Mouse (Mus musculus): Measurements from ENCODE around the gene Angel1. TPM values are rescaled to one million over a fixed set of nuclear protein-coding genes. Genes with fewer than 3 reads are reported as not detected.

The Angel1 gene
- total RNA-seq, 1 experiment from 2014 or later: 4.6 TPM

DNA sequence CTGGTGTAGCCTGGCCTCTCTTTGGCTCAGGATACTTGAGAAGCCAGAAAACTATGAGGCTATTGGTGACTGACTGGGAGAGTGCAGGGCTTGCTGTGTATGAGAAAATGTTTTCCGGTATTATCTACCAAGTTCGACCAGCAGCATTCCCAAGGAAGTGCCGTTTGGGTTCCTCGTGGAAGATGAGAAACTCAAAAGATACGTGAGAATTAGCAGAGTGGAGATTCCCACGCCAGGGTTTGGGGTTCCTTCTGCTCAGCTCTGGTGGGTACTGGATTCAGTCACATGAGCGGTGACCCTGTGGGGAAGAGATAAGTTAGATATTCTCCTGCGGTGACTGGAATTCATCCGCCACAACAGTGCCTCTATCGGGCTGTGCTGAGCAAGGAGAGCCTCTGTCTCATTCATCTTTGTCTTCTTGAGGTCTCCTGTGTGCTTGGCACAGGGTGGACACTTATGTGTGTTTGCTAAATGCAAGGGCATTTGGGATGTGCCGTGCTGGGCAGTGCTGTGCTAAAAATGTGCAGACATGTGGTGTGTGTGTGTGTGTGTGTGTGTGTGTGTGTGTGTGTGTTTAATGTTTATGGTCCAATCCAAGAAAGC, 45.6 kb downstream of the Angel1 start:
- ATAC-seq (replicated peaks; ENCODE audit: low read depth, poor library complexity, severe bottlenecking): peak; percentile 42

DNA sequence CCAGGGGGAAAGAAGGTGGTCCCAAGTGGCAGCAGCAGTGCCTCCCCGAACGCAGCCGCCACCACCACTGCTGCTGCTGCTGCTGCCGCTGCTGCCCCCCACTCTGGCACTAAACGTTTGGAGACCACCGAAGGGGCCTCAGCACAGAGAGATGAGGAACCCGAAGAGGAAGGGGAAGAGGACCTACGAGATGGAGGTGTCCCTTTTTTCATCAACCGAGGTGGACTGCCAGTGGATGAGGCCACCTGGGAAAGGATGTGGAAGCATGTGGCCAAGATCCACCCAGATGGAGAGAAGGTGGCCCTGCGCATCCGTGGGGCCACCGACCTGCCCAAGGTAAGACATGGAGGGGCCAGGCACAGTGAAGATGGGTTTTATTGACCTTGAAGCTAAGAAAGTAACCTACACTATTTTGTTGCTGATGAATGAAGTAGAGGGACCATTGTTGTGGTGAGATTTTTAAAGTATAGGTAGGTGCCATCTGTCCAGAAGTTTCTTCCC, 46.2 kb downstream of the Angel1 start:
- ATAC-seq (replicated peaks; ENCODE audit: low read depth, poor library complexity, severe bottlenecking): no peak

DNA sequence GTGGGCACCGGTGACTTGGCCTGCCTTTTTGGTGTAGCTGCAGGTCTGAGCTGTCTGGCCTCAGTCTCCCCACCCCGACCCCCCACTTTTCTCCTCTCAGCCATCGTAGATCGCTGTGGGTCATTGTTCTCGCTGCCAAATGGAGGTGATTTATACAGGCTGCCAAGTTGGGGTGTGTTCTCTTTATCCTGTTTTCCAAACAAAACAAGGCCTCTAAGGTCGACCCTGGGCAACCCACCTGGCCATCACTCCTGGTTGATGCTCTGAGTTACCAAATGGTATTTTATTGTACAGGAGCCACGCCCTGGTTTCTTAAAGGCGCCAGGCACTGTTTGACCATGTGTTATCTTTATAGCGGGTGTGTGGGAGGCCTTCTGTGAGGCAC, 46.7 kb downstream of the Angel1 start:
- ATAC-seq (replicated peaks; ENCODE audit: low read depth, poor library complexity, severe bottlenecking): no peak

DNA sequence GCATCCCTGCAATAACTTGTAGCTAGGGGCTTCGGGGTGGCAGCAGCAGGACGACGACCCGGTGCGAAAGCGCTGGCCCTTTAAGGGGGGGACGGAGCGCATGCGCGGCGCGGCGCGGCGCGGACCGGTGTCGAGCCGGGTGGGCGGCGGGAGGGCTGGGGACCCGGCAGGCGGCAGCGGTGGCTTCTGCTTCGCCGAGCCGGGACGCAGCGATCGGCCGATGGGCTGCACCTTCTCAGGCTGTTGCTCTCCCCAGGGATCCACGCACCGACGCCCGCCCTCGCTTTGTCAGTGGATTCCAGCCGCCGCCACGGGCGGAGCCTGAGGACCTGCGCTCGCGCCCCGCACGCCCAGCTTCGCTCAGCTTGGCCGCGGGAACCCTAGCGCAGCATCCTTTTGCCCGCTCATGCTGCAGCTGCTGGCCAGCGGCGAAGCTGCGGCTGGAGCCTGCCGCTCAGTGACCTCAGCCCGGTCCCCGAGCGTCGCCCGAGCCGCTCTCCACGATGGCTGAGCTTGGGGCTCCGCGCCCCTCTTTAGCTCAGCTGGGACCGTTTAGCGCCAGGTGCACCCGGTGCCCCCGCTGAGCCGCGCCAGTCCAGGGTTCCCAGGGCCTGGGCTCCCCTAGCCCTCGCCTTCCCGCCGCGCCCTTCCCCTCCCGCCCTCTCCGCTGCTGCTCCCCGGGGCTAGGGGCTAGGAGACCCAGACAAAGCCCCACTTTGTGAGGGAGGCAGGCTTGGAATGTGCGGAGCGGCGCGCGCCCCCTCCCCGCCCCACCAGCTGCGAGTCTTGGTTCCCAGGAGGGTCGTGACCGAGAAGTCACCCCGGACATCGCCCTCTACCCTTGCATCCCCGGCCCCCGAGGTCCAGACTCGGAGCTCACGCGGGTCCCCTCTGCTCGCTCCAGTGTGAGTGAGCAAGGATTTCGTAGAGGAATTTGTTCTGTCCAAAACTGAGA, 47.4 kb downstream of the Angel1 start, which contains the start of gene Vash1:
Vash1 (plus strand) TSS at position 110 of the 955 bp plus-strand sequence.
- ATAC-seq (replicated peaks; ENCODE audit: low read depth, poor library complexity, severe bottlenecking): peak; percentile 39

DNA sequence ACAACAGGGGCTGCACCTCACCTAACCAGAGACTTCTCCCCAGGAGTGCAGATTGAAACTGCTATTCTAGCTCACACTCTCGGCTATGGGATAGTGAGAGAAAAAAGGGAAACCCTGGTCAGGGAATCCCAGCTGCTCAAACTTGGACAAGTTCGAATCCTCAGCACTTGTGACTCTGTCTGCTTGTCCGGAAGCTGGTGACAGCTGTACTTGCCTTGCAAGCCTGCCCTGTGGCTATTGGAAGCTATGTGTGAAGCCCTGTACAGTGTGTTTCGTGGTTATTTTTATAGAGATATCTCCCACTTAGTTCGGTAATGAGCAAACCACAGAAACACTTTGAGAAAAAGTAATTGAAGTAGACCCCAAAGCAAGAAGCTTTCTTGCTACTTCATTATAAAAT, 53.8 kb downstream of the Angel1 start:
- no peak for ATAC-seq (replicated peaks; ENCODE audit: low read depth, poor library complexity, severe bottlenecking)

DNA sequence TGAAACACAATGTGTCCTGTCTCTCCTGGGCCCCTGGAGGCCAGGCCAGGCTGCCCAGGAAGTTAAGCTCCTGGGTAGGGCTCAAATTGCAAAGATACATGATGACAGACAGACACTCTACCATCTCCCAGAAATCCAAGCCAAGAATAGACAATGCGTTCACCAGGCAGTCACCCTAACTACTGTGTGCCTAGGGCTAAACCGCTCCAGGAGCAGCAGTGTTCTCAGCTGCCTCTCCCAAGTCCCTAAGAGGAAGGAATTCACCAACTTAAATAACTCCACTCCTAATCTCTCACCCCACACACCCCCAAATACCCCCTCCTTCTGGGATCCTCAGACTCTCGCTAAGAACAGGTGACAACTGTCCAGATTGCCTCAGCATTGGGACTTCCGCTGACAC, 54.2 kb downstream of the Angel1 start:
- no peak for ATAC-seq (replicated peaks; ENCODE audit: low read depth, poor library complexity, severe bottlenecking)

DNA sequence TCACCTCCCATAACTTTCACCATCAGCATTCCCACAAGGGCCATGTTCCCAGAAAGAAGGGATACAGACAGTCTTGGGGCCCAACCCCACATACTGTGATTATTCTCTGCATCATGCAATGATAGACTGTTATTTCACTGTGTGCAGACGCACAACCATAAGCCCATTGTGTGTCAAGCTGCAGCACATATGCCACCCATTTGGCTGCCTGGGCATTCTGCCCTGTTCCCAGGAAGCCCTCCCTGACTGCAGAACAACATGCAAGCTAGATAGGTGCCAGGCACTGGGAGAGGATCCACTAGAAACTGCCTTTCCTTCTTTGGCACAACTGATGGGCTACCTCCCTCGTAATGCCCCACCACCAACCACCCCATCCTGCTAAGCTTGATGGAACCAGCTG, 57.9 kb downstream of the Angel1 start:
- no peak for ATAC-seq (replicated peaks; ENCODE audit: low read depth, poor library complexity, severe bottlenecking)

DNA sequence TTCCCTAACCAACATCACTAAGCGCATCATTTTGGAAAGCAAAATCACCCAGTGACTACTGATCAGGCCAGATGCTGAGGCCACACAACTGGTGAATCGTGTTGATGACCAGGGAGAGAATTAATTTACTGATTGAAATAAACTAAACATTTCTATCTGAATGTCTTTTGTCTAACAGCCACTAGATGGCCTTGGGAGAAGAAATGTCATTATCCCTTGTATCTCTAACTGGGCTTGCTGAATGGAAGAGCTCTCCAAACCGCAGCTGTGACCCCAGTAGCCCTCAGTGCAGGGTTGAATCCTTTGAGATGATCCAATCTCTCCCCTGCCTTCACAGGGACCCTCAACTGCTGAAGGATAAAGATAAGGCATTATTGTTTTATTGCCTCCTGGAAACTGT, 60.6 kb downstream of the Angel1 start:
- peak; percentile 73 for ATAC-seq (replicated peaks; ENCODE audit: low read depth, poor library complexity, severe bottlenecking)

DNA sequence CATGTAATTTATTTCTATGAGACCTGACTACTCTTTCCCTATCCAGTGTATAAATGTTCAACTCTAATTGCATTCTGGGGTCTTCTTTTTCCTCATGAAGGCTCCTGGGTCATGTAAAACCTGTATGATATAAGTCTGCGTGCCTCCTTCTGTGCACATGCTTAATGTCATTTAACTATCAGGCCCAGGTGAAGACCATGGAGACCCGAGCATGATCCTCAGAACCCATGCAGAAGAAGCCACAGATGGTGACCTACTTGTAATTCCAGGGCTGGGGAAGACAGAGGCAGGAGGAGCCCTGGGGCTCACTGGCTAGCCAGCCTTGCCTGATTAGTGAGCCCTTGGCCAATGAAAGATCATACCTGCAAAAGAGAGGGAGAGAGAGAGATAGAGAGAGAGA, 65.8 kb downstream of the Angel1 start:
- no peak for ATAC-seq (replicated peaks; ENCODE audit: low read depth, poor library complexity, severe bottlenecking)

DNA sequence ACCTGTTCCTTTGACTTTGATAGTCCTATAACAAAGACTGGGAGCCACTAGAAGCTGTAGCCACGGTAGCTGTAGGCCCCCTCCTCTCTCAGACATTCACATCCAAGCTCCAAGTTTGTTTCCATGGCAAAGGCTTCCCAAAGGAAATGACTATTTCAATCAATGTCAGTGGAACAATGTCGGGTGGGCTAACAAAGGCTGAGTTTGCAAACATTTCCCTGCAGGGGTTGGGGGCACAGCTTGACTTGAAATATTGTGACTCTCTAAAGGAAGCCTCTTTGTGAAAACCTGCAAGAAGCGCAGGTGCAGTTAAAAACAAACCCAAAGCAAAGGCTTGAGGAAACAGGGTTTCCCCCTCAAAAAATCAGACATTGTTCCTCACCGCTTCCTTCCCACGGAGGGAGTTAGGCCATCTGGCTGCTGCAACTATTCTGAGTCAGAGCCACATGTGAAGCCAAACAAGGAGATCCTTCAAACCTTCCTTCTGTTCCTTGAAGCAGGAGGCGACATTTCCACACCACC, 66.8 kb downstream of the Angel1 start:
- ATAC-seq (replicated peaks; ENCODE audit: low read depth, poor library complexity, severe bottlenecking): no peak

DNA sequence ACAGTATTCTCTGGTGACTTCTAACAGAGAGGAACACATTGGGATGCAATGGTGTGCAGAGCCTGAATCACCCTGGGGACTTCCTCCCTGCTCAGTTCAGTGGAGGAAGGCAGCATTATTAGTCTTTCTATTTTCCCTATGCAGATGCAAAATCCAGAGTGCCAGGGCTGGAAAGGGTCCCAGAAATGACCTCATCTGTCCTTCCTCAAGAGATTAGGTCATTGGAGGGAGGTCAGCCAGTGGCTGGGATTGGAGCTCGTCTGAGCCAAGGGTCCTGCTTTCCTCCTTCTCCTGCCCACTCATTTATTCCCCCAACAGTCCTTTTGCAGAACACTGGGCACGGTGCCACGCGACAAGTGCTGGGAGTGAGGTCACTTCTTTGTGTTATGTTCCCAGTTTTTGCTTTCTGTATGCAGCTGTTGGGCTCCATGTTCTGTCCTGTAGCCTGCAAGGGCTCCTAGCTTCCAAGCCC, 73.7 kb downstream of the Angel1 start:
- no peak for ATAC-seq (replicated peaks; ENCODE audit: low read depth, poor library complexity, severe bottlenecking)

DNA sequence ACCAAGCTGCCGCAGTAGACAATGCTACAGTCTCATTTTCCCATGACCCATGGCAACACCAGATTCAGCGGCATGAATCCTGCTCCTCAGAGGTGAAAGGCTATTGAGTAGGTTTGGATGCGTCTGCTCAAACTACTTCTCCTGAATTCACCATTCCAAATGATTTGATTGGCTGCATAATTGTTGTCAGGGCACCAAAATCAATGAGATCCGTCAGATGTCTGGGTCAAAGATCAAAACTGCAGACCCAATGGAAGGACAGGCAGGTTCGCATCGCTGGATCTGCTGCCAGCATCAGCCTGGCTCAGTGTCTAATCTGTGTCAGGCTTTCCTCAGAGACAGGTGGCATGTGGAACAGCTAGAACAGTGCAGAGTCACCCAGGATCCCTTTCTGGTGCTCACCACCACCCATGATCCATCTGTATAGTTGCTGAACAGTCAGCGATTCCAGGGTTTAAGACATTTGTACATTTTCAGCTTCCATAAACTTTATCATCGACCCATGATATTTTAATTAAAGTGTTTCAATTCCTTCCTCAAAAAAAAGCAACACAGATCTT, 74.9 kb downstream of the Angel1 start:
- no peak for ATAC-seq (replicated peaks; ENCODE audit: low read depth, poor library complexity, severe bottlenecking)

Other genes with a start within 250 kb of the Angel1 start
- gene Vash1, start 47.8 kb downstream of the Angel1 start, total RNA-seq (2017): 0.63 and 0.91 TPM in 2 replicates
- gene Lrrc74a, start 7.9 kb upstream of the Angel1 start, total RNA-seq (2017): not detected in 2 replicates
- gene Irf2bpl, start 158.3 kb upstream of the Angel1 start, total RNA-seq (2017): 1.9 and 3.6 TPM in 2 replicates
- 23.8 and 33.9 TPM in 2 replicates for gene Cipc, start 220.6 kb upstream of the Angel1 start, total RNA-seq (2017)